Mouse (Mus musculus): ENCODE measurements around the gene Mb21d2.

Mb21d2 gene

DNA sequence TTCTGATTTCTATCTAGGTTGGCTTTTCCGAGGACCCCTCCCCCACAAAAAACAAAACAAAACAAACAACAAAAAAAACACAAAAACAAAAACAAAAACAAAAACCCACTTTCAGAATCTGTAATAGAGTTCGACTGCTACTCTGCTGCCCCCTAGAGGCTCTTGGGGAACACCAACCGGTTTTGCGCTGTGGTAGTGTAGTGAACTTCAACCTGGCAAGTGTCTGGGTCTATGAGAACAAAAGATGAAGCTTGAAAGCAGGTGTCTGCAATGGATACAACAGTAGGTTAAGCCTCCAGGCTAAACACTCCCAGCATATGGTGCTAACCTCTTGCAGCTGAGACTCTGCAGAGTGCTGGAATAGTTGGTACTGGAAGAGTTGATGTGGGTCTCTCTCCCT lies 136.4 kb downstream of the Mb21d2 start:
- no peak for DNase-seq (ENCODE audit: low read depth, low spot score)
